Mouse (Mus musculus) kidney, embryonic 15.5 days (tissue): ENCODE measurements around the gene Sp110. TPM values are rescaled to one million over a fixed set of nuclear protein-coding genes. Genes with fewer than 3 reads are reported as not detected.
"Not testable (repeated sequence)": the region's sequence is repeated elsewhere in the genome, so short reads cannot be mapped to it uniquely, and the experiment has no call there.

Experiments
- ATAC-seq: fragments of 200-750 bp; cut with Nextera tagmentation; replicated peaks from 2 replicates; pipeline ENCODE4 v1.8.0; 2017; ENCODE audit warnings: moderate TSS enrichment; ENCODE audit not compliant: low FRiP score
- H3K27ac ChIP-seq: fragments of 300-500 bp; sonication (generic); 2 replicates; pipeline ENCODE4 v1.5.1; 2015; ENCODE audit warnings: mild to moderate bottlenecking, inconsistent platforms
- H3K27me3 ChIP-seq: fragments of 300-500 bp; sonication (generic); 2 replicates; pipeline ENCODE4 v1.6.1; 2015; ENCODE audit warnings: inconsistent platforms
- H3K36me3 ChIP-seq: fragments of 300-500 bp; sonication (generic); 2 replicates; pipeline ENCODE4 v1.6.1; 2015; ENCODE audit warnings: inconsistent platforms
- H3K4me1 ChIP-seq: fragments of 300-500 bp; sonication (generic); 2 replicates; pipeline ENCODE4 v1.6.1; 2015; ENCODE audit warnings: inconsistent platforms
- H3K4me2 ChIP-seq: fragments of 300-500 bp; sonication (generic); 2 replicates; pipeline ENCODE4 v1.6.1; 2015; ENCODE audit warnings: moderate library complexity, mild to moderate bottlenecking, inconsistent platforms
- H3K4me3 ChIP-seq: fragments of 300-500 bp; sonication (generic); replicated peaks from 2 replicates; pipeline ENCODE4 v1.5.1; 2015; ENCODE audit warnings: mild to moderate bottlenecking, inconsistent platforms
- H3K9ac ChIP-seq: fragments of 300-500 bp; sonication (generic); 2 replicates; pipeline ENCODE4 v1.6.1; 2015; ENCODE audit warnings: mild to moderate bottlenecking, inconsistent platforms
- H3K9me3 ChIP-seq: fragments of 300-500 bp; sonication (generic); replicated peaks from 2 replicates; pipeline ENCODE4 v1.6.1; 2016; ENCODE audit warnings: inconsistent platforms
- WGBS: fragments of 180-500 bp; shearing (Covaris S2); methylation state at CpG from one replicate; pipeline ENCODE4 v1.1.7; 2015; ENCODE audit warnings: mixed read lengths; 5-methylcytosine and 5-hydroxymethylcytosine counted together
- polyA plus RNA-seq: library from polyadenylated mRNA; unstranded; fragments of >200 nt; fragmentation: Nextera tagmentation; extraction: Ambion mirVana; gene quantifications from 2 replicates; pipeline ENCODE4 v1.2.1, GENCODE M21; 2015

The Sp110 gene
- polyA plus RNA-seq: 1.4 and 1.6 TPM in 2 replicates

DNA sequence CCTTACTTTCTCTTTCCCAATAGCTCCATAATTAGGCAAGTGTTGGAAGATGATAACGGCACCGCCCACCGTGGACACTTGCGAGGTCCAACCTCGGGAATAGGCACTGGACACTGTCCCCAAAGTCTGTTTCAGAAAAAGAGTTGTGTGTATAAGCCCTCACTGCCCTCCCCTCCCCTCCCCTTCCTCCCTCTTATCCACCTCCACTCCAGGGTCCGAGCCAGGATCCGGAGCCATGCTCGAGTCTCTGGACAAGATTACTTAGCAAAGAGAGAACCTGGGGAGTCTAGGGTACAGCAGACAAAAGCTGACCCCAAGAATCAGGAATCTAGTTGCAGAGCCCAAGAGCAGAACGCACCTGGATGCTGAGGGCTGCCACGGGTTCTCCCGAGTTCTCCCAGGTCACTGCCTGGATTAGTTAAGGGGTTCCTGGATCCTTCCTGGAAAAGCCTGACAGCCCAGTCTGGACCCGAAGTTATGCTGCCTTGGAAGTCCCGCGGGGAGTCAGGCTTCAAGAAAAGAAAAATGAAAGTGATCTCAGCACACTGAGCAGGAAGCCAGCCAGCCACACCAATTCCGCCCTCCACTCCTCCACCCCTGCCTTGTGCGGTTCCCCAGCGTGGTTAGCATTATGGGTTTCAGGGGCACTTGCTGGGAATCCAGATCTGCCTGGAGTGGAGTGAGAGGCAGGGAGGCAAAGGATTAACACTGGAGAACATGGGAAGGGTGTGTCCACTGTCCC lies at the start of gene Sp110:
Gene Sp110 (minus strand): TSS at position 547 of the 742 bp plus-strand sequence.
- H3K27ac ChIP-seq, H3K9me3 ChIP-seq, H3K4me1 ChIP-seq, H3K9ac ChIP-seq, ATAC-seq, H3K4me3 ChIP-seq, H3K36me3 ChIP-seq, H3K4me2 ChIP-seq, H3K27me3 ChIP-seq: not testable (repeated sequence)
- WGBS: 72% methylated on average over 17 of the region's 17 CpGs

DNA sequence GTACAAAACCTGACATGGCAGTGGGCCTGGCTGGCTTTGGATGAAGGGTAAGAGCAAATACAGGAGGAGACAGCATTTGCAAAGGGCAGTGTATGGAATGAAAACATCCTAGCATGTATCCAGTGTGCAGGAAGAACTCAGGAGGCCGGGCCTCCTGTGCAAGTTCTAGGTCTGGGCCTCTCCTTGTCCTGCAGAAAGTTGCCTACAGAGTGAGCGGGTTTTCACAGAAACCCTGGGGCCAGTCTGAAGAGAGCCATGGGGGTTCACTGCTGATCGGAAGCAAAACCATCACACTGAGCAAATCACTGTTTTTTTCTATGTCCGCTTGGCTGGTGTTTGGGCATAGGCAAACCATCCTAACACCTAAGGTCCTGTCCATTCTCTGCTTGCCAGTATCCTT lies 39.5 kb upstream of the Sp110 start:
- not testable (repeated sequence) for H3K4me2 ChIP-seq, H3K4me3 ChIP-seq, H3K27ac ChIP-seq, H3K36me3 ChIP-seq, ATAC-seq, H3K27me3 ChIP-seq, H3K9me3 ChIP-seq, H3K4me1 ChIP-seq, H3K9ac ChIP-seq
- WGBS: 81% methylated on average over 4 of the region's 4 CpGs

- 55% methylated on average over 3 of the region's 3 CpGs for WGBS
- H3K4me2 ChIP-seq, H3K9me3 ChIP-seq, H3K27me3 ChIP-seq, H3K27ac ChIP-seq, H3K9ac ChIP-seq, H3K4me3 ChIP-seq, H3K36me3 ChIP-seq, H3K4me1 ChIP-seq, ATAC-seq: not testable (repeated sequence)
Observed at GRCm38 (mm10) chr1:85636936-85637335, 38.3 kb upstream of the Sp110 start.

DNA sequence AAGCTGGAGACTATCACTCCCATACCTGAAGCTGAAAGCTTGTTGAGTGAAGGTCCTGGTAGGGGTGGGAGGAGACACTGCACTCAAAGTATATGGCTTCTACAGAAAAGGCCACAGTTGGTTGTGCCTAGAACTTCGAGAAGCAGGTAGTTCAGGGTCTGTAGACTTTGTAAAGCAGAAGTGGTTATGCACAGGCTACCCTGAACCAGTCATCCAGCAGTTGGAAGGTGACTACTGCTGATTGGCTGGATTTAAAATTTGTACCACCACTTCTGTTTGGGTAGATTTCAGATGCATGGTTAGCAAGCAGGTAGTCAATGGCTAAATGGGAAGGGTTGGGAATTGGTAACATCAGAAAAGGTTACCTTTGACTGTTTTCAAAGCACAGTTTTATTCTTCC lies 20.1 kb upstream of the Sp110 start:
- H3K9me3 ChIP-seq, H3K27me3 ChIP-seq, H3K9ac ChIP-seq, ATAC-seq, H3K27ac ChIP-seq, H3K36me3 ChIP-seq, H3K4me1 ChIP-seq, H3K4me3 ChIP-seq, H3K4me2 ChIP-seq: not testable (repeated sequence)
- WGBS: 67% methylated on average over 1 of the region's 1 CpGs

DNA sequence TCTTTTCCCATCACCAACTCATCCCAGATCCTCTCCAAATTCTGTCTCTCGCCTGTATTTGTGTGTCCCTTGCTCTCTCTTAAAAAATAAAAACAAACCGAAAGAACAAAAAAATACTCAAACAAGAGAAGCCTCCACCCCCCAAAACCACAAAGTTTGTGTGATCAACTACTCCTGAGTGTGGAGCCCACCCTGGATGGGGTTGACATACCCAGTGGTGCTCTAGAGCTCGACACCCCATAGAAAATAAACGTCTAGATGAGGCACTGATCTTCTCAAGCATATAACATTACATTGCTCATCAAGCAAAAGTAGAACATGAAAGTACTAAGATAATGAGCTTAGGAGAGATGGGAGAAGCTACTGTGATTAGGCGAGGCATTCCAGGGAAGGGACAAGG lies 18.5 kb upstream of the Sp110 start:
- H3K27ac ChIP-seq, ATAC-seq, H3K27me3 ChIP-seq, H3K36me3 ChIP-seq, H3K4me3 ChIP-seq, H3K9me3 ChIP-seq, H3K9ac ChIP-seq, H3K4me1 ChIP-seq, H3K4me2 ChIP-seq: not testable (repeated sequence)
- WGBS: 64% methylated on average over 4 of the region's 5 CpGs

GRCm38 (mm10) chr1:85615819-85616218 lies 17.2 kb upstream of the Sp110 start:
- 67% methylated on average over 3 of the region's 3 CpGs for WGBS
- H3K27me3 ChIP-seq, H3K36me3 ChIP-seq, ATAC-seq, H3K4me2 ChIP-seq, H3K4me3 ChIP-seq, H3K9ac ChIP-seq, H3K9me3 ChIP-seq, H3K4me1 ChIP-seq, H3K27ac ChIP-seq: not testable (repeated sequence)

- 92% methylated on average over 3 of the region's 3 CpGs for WGBS
- not testable (repeated sequence) for H3K4me3 ChIP-seq, H3K27me3 ChIP-seq, H3K9ac ChIP-seq, H3K9me3 ChIP-seq, H3K4me2 ChIP-seq, ATAC-seq, H3K4me1 ChIP-seq, H3K36me3 ChIP-seq, H3K27ac ChIP-seq
Observed at GRCm38 (mm10) chr1:85615096-85615495, 16.5 kb upstream of the Sp110 start.

- H3K27ac ChIP-seq, H3K4me3 ChIP-seq, ATAC-seq, H3K36me3 ChIP-seq, H3K9ac ChIP-seq, H3K4me1 ChIP-seq, H3K4me2 ChIP-seq, H3K27me3 ChIP-seq, H3K9me3 ChIP-seq: not testable (repeated sequence)
- no CpG with 5 or more reads among the region's 4 CpGs for WGBS
Observed at GRCm38 (mm10) chr1:85610581-85610980, 12.0 kb upstream of the Sp110 start.

DNA sequence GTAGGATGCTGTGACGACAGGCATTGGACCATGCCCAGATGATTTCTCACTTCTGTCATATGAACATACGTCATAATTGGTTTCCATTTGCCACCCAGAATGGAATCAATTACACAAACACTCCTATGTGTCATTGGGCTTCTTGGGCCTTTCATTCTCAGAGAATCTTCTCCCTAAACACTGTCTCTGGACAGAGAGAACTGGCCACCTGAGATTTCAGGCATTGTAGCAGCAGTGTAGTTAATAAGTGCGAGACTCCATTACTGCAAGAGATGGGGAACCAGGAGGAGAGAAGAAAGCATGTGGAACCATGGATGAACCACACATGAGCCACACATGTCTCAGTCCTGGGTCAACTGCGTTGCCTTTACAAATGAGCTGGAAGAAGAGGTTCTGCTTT lies 9.7 kb upstream of the Sp110 start:
- H3K4me2 ChIP-seq, H3K36me3 ChIP-seq, H3K27me3 ChIP-seq, H3K4me3 ChIP-seq, H3K27ac ChIP-seq, H3K4me1 ChIP-seq, H3K9me3 ChIP-seq, ATAC-seq, H3K9ac ChIP-seq: not testable (repeated sequence)
- 75% methylated on average over 4 of the region's 4 CpGs for WGBS

DNA sequence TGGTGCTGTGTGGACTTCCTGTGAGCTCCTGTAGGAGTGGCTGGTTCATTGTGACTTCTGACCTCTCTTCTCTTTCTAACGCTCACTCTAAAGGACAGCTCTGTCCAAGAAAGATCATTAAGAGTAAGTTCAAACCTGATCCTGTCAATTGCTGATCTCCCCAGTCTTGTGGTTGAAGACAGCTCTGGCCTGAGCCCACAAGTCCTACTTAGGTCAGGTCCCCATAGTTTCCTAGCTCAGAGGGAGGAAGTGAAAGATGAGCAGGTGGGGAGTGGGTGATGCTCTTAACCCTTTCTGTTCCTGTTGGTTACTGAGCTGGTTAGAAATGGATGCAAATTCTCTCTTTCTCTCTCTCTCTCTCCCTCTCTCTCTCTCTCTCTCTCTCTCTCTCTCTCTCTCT lies 5.7 kb upstream of the Sp110 start:
- H3K36me3 ChIP-seq, H3K4me1 ChIP-seq, H3K4me2 ChIP-seq, H3K9ac ChIP-seq, H3K27ac ChIP-seq, H3K27me3 ChIP-seq, H3K4me3 ChIP-seq, ATAC-seq, H3K9me3 ChIP-seq: not testable (repeated sequence)
- WGBS: no CpG with 5 or more reads among the region's 1 CpGs

DNA sequence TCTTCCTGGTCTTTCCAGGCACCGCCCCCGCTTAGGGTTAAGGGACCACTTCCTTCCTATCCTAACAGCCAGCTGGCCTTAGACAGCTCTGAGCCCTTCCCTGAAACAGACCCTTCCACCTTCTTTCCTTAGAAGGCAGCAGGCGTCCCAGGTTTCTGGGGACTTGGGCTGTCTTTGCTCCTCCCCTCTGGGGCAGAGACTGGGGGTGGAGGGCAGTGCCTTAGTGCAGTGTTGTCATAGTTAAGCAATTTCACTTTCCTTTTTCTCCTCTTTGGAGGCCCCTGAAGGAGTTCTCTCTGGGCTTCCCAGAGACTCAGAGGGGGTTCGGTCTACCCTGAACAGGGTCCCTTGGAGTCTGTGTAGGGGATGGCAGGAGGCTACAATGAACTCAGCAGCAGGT lies 2.2 kb upstream of the Sp110 start:
- ATAC-seq, H3K36me3 ChIP-seq, H3K9me3 ChIP-seq, H3K4me3 ChIP-seq, H3K9ac ChIP-seq, H3K27ac ChIP-seq, H3K4me2 ChIP-seq, H3K4me1 ChIP-seq, H3K27me3 ChIP-seq: not testable (repeated sequence)
- WGBS: 54% methylated on average over 4 of the region's 4 CpGs

- not testable (repeated sequence) for H3K9me3 ChIP-seq, H3K4me3 ChIP-seq, H3K4me1 ChIP-seq, H3K27ac ChIP-seq, H3K9ac ChIP-seq, H3K36me3 ChIP-seq, H3K27me3 ChIP-seq, H3K4me2 ChIP-seq, ATAC-seq
- WGBS: 83% methylated on average over 1 of the region's 5 CpGs
Observed at GRCm38 (mm10) chr1:85600078-85600477, 1.5 kb upstream of the Sp110 start, which contains the start of gene Sp140. Gene Sp140 (plus strand): TSS chr1:85600378.

- 86% methylated on average over 8 of the region's 8 CpGs for WGBS
- H3K36me3 ChIP-seq, H3K27ac ChIP-seq, H3K4me1 ChIP-seq, H3K4me2 ChIP-seq, H3K9ac ChIP-seq, ATAC-seq, H3K27me3 ChIP-seq, H3K4me3 ChIP-seq, H3K9me3 ChIP-seq: not testable (repeated sequence)
Observed at GRCm38 (mm10) chr1:85592526-85592925, 6.1 kb downstream of the Sp110 start.
